Mouse (Mus musculus) kidney, embryonic 14.5 days (tissue): ENCODE measurements at regions not wholly inside any gene's neighbourhood (a gene's known extent, or its start where the extent isn't known, plus 50 kb on each side); places are given as distances from the start of the nearest gene placed in this dataset.
"Not testable (repeated sequence)": the region's sequence is repeated elsewhere in the genome, so short reads cannot be mapped to it uniquely, and the experiment has no call there.

Source experiments
- ATAC-seq: fragments of 200-750 bp; cut with Nextera tagmentation; 2 replicates; pipeline ENCODE4 v1.8.0; 2017; ENCODE audit warnings: moderate number of reproducible peaks, mild to moderate bottlenecking, moderate TSS enrichment, moderate library complexity; ENCODE audit not compliant: low FRiP score, low TSS enrichment
- H3K27ac ChIP-seq: fragments of 300-500 bp; sonication (generic); 2 replicates; pipeline ENCODE4 v1.5.1; 2014; ENCODE audit warnings: low read depth, mild to moderate bottlenecking, low read length, moderate library complexity, mixed read lengths
- H3K27me3 ChIP-seq: fragments of 300-500 bp; sonication (generic); 2 replicates; pipeline ENCODE4 v1.6.1; 2014; ENCODE audit warnings: mild to moderate bottlenecking, low read length; ENCODE audit not compliant: control insufficient read depth, insufficient read depth
- H3K36me3 ChIP-seq: fragments of 300-500 bp; sonication (generic); 2 replicates; pipeline ENCODE4 v1.6.1; 2014; ENCODE audit warnings: low read length, mixed read lengths; ENCODE audit not compliant: control insufficient read depth, insufficient read depth
- H3K4me1 ChIP-seq: fragments of 300-500 bp; sonication (generic); 2 replicates; pipeline ENCODE4 v1.6.1; 2014; ENCODE audit warnings: low read length, mixed read lengths; ENCODE audit not compliant: control insufficient read depth, insufficient read depth
- H3K4me2 ChIP-seq: fragments of 300-500 bp; sonication (generic); replicated peaks from 2 replicates; pipeline ENCODE4 v1.6.1; 2014; ENCODE audit warnings: low read depth, mild to moderate bottlenecking, low read length
- H3K4me3 ChIP-seq: fragments of 300-500 bp; sonication (generic); 2 replicates; pipeline ENCODE4 v1.5.1; 2014; ENCODE audit warnings: mild to moderate bottlenecking, low read length
- H3K9ac ChIP-seq: fragments of 300-500 bp; sonication (generic); 2 replicates; pipeline ENCODE4 v1.6.1; 2014; ENCODE audit warnings: low read depth, mild to moderate bottlenecking, low read length, moderate library complexity
- H3K9me3 ChIP-seq: fragments of 300-500 bp; sonication (generic); 2 replicates; pipeline ENCODE4 v1.6.1; 2016; ENCODE audit warnings: low read length; ENCODE audit not compliant: control insufficient read depth
- WGBS: fragments of 180-500 bp; shearing (Covaris S2); extraction: QIAGEN DNeasy Blood & Tissue Kit; methylation state at CpG from one replicate; pipeline ENCODE4 v1.1.7; 2014; 5-methylcytosine and 5-hydroxymethylcytosine counted together

- not testable (repeated sequence) for H3K4me1 ChIP-seq, H3K36me3 ChIP-seq, H3K4me2 ChIP-seq, H3K4me3 ChIP-seq, ATAC-seq, H3K9me3 ChIP-seq, H3K9ac ChIP-seq, H3K27ac ChIP-seq, H3K27me3 ChIP-seq
- WGBS: 93% methylated on average over 6 of the region's 9 CpGs
Observed at GRCm38 (mm10) chr3:7811301-7811700, 1191.1 kb upstream of the 1700008P02Rik start.

- H3K4me1 ChIP-seq, H3K9ac ChIP-seq, ATAC-seq, H3K4me3 ChIP-seq, H3K36me3 ChIP-seq, H3K9me3 ChIP-seq, H3K27ac ChIP-seq, H3K27me3 ChIP-seq, H3K4me2 ChIP-seq: not testable (repeated sequence)
- WGBS: 84% methylated on average over 2 of the region's 2 CpGs
Observed at GRCm38 (mm10) chr3:7805121-7805520, 1184.9 kb upstream of the 1700008P02Rik start.

- Histone ChIP-seq H3K4me1 (no peaks in the 10 kb centered on the region), H3K4me2 (no peak overlapping the region), H3K9ac (no peak overlapping the region), H3K27ac (no peak overlapping the region), H3K9me3 (no peaks in the 10 kb centered on the region), H3K4me3 (no peak overlapping the region), H3K36me3 (no peaks in the 10 kb centered on the region), H3K27me3 (no peaks in the 10 kb centered on the region)
- ATAC-seq: peak; percentile 88
- WGBS: 54% methylated on average over 1 of the region's 1 CpGs
Observed at GRCm38 (mm10) chr3:7804209-7804608, 1184.0 kb upstream of the 1700008P02Rik start.

GRCm38 (mm10) chr3:7799486-7799885, 1179.2 kb upstream of the 1700008P02Rik start:
- no peak overlapping the region for H3K9ac ChIP-seq
- 88% methylated on average over 4 of the region's 4 CpGs for WGBS
- H3K4me3 ChIP-seq: no peak overlapping the region
- H3K4me1 ChIP-seq: no peaks in the 10 kb centered on the region
- H3K4me2 ChIP-seq: no peak overlapping the region
- no peaks in the 10 kb centered on the region for H3K36me3 ChIP-seq
- no peak overlapping the region for H3K27ac ChIP-seq
- ATAC-seq: no peak
- H3K27me3 ChIP-seq: no peaks in the 10 kb centered on the region
- H3K9me3 ChIP-seq: no peaks in the 10 kb centered on the region

- Histone ChIP-seq H3K36me3 (no peaks in the 10 kb centered on the region), H3K4me1 (no peaks in the 10 kb centered on the region), H3K4me3 (no peak overlapping the region), H3K9me3 (no peaks in the 10 kb centered on the region), H3K27ac (no peak overlapping the region), H3K9ac (no peak overlapping the region), H3K27me3 (no peaks in the 10 kb centered on the region), H3K4me2 (no peak overlapping the region)
- ATAC-seq: no peak
- WGBS: 92% methylated on average over 5 of the region's 5 CpGs
Observed at GRCm38 (mm10) chr3:7787665-7788064, 1167.4 kb upstream of the 1700008P02Rik start.

GRCm38 (mm10) chr3:7785096-7785495, 1164.9 kb upstream of the 1700008P02Rik start:
- WGBS: 89% methylated on average over 2 of the region's 2 CpGs
- Histone ChIP-seq H3K9ac (no peak overlapping the region), H3K9me3 (no peaks in the 10 kb centered on the region), H3K4me1 (no peaks in the 10 kb centered on the region), H3K36me3 (no peaks in the 10 kb centered on the region), H3K27me3 (no peaks in the 10 kb centered on the region), H3K4me2 (no peak overlapping the region), H3K27ac (no peak overlapping the region), H3K4me3 (no peak overlapping the region)
- no peak for ATAC-seq

GRCm38 (mm10) chr3:7755445-7755844, 1135.2 kb upstream of the 1700008P02Rik start:
- no peak overlapping the region for H3K4me2 ChIP-seq
- no peak overlapping the region for H3K27ac ChIP-seq
- no peaks in the 10 kb centered on the region for H3K27me3 ChIP-seq
- no peaks in the 10 kb centered on the region for H3K36me3 ChIP-seq
- peak; percentile 73; the same call in 1 of the 2 replicates for ATAC-seq
- WGBS: 48% methylated on average over 4 of the region's 4 CpGs
- no peak overlapping the region for H3K4me3 ChIP-seq
- no peak overlapping the region for H3K9ac ChIP-seq
- H3K9me3 ChIP-seq: no peaks in the 10 kb centered on the region
- no peaks in the 10 kb centered on the region for H3K4me1 ChIP-seq

- Histone ChIP-seq H3K27me3 (no peaks in the 10 kb centered on the region), H3K36me3 (no peaks in the 10 kb centered on the region), H3K27ac (no peak overlapping the region), H3K9me3 (no peaks in the 10 kb centered on the region), H3K4me1 (no peaks in the 10 kb centered on the region), H3K9ac (no peak overlapping the region), H3K4me3 (no peak overlapping the region), H3K4me2 (no peak overlapping the region)
- 82% methylated on average over 2 of the region's 2 CpGs for WGBS
- no peak for ATAC-seq
Observed at GRCm38 (mm10) chr3:7713741-7714140, 1093.5 kb upstream of the 1700008P02Rik start.

GRCm38 (mm10) chr3:7713130-7713529, 1092.9 kb upstream of the 1700008P02Rik start:
- no peaks in the 10 kb centered on the region for H3K9me3 ChIP-seq
- no peaks in the 10 kb centered on the region for H3K36me3 ChIP-seq
- ATAC-seq: no peak
- H3K4me2 ChIP-seq: no peak overlapping the region
- no peak overlapping the region for H3K9ac ChIP-seq
- H3K4me1 ChIP-seq: no peaks in the 10 kb centered on the region
- no peak overlapping the region for H3K27ac ChIP-seq
- H3K4me3 ChIP-seq: no peak overlapping the region
- H3K27me3 ChIP-seq: no peaks in the 10 kb centered on the region

GRCm38 (mm10) chr3:7712466-7712865, 1092.2 kb upstream of the 1700008P02Rik start:
- H3K4me1 ChIP-seq: no peaks in the 10 kb centered on the region
- H3K9ac ChIP-seq: no peak overlapping the region
- H3K9me3 ChIP-seq: no peaks in the 10 kb centered on the region
- no peaks in the 10 kb centered on the region for H3K36me3 ChIP-seq
- no peaks in the 10 kb centered on the region for H3K27me3 ChIP-seq
- no peak overlapping the region for H3K4me3 ChIP-seq
- ATAC-seq: no peak
- no peak overlapping the region for H3K4me2 ChIP-seq
- no peak overlapping the region for H3K27ac ChIP-seq
- WGBS: 85% methylated on average over 2 of the region's 2 CpGs
